In genomic region chr12:74293624-74294023, GRCm38 (mm10) we compare ENCODE assay signal across 9 mouse cellular contexts. TPM values are rescaled to one million over a fixed set of nuclear protein-coding genes. Genes with fewer than 3 reads are reported as not detected.
A peak's percentile ranks its signal among the peaks of the same experiment; 100 is the strongest.
DNase-seq lines count a peak whose midpoint lies in the region; ATAC-seq and TF ChIP-seq lines count a peak whose summit lies in the region.
"Had no signal": no experiment of that assay in that cellular context is flagged by ENCODE, and none has a peak within 500 bp of the region (broad histone marks: within the 10 kb centered on the region; RNA-seq: fewer than 3 reads in every experiment).

No protein-coding gene starts in this region.

- H3K9ac ChIP-seq in kidney, embryonic 14.5 days (ENCODE audit: low read depth, low read length) = no peak overlapping the region
- H3K9ac ChIP-seq in ES-E14 (ENCODE audit: insufficient read depth, low read depth, low read length, poor library complexity, severe bottlenecking) = no peak overlapping the region
- no peak overlapping the region for H3K9ac ChIP-seq in forebrain, embryonic 11.5 days (ENCODE audit: low read length)
- H3K9ac ChIP-seq in lung, postnatal 0 days (replicated peaks; ENCODE audit: low read depth) = no peak overlapping the region
- H3K9ac ChIP-seq: liver, embryonic 13.5 days had no signal

- H3K27ac ChIP-seq in kidney, embryonic 14.5 days (ENCODE audit: low read depth, low read length) = no peak overlapping the region
- H3K27ac ChIP-seq in ES-E14 (ENCODE audit: insufficient read depth, low read depth, low read length, poor library complexity, severe bottlenecking) = no peak overlapping the region
- no peak overlapping the region for H3K27ac ChIP-seq in forebrain, embryonic 11.5 days (ENCODE audit: low read depth, low read length)
- H3K27ac ChIP-seq in lung, postnatal 0 days (ENCODE audit: low read length) = no peak overlapping the region
- H3K27ac ChIP-seq: liver, embryonic 13.5 days had no signal

- no peak overlapping the region for H3K4me2 ChIP-seq in kidney, embryonic 14.5 days (replicated peaks; ENCODE audit: low read depth, low read length)
- no peak overlapping the region for H3K4me2 ChIP-seq in forebrain, embryonic 11.5 days (ENCODE audit: low read depth, low read length, severe bottlenecking)
- no peak overlapping the region for H3K4me2 ChIP-seq in lung, postnatal 0 days (replicated peaks; ENCODE audit: low read depth, low read length)
- H3K4me2 ChIP-seq: liver, embryonic 13.5 days had no signal

- TF ChIP-seq EP300 in lung, postnatal 0 days (IDR thresholded peaks at IDR 0.05) = no peak

- peak; percentile 35 for DNase-seq in kidney, adult 9 months
- no peak for DNase-seq in ES-E14 (ENCODE audit: low read depth, low spot score)
- peak; percentile 47 for DNase-seq in adipocyte (ENCODE audit: low spot score)
- peak; percentile 62 for DNase-seq in forebrain, embryonic 11.5 days (ENCODE audit: low spot score)
- peak; percentile 63 for DNase-seq in lung, postnatal 0 days (ENCODE audit: low spot score)
- DNase-seq in spleen, postnatal 14 days (ENCODE audit: low spot score in 2 of 2) = no peak
- DNase-seq: liver, embryonic 13.5 days had no signal

- in situ Hi-C loops in ES-E14 (cut with MboI; ENCODE audit: low sequenced_read_pairs in 2 of 2, unreplicated experiment in 2 of 2) = loop anchor here (10.0 to 25.0 kb wide), 2 partner anchors 579 to 581 kb away; no protein-coding TSS in a partner anchor

- H3K4me3 ChIP-seq in kidney, embryonic 14.5 days (ENCODE audit: low read length) = no peak overlapping the region
- H3K4me3 ChIP-seq in ES-E14 (ENCODE audit: insufficient read depth in 1 of 2, low read depth in 1 of 2, low read length in 2 of 2, poor library complexity in 1 of 2, severe bottlenecking in 1 of 2) = no peak overlapping the region
- no peak overlapping the region for H3K4me3 ChIP-seq in forebrain, embryonic 11.5 days (ENCODE audit: low read depth, low read length)
- no peak overlapping the region for H3K4me3 ChIP-seq in lung, postnatal 0 days (ENCODE audit: low read depth, low read length)
- H3K4me3 ChIP-seq: erythroblast, embryonic 14.5 days; liver, embryonic 13.5 days had no signal

- H3K9me3 ChIP-seq in kidney, embryonic 14.5 days (ENCODE audit: control insufficient read depth, low read length) = no peaks in the 10 kb centered on the region
- H3K9me3 ChIP-seq in ES-E14 (ENCODE audit: control insufficient read depth, insufficient read depth, low read depth, low read length) = no peaks in the 10 kb centered on the region
- H3K9me3 ChIP-seq in forebrain, embryonic 11.5 days (ENCODE audit: control insufficient read depth, low read length) = no peaks in the 10 kb centered on the region
- H3K9me3 ChIP-seq in lung, postnatal 0 days (ENCODE audit: low read length) = no peaks in the 10 kb centered on the region
- H3K9me3 ChIP-seq: liver, embryonic 13.5 days had no signal

- WGBS in kidney, embryonic 14.5 days = 4% methylated on average over 4 of the region's 4 CpGs
- 9% methylated on average over 4 of the region's 4 CpGs for WGBS in forebrain, embryonic 11.5 days
- 5% methylated on average over 4 of the region's 4 CpGs for WGBS in lung, postnatal 0 days

- H3K4me1 ChIP-seq in kidney, embryonic 14.5 days (ENCODE audit: control insufficient read depth, insufficient read depth, low read length) = no peaks in the 10 kb centered on the region
- no peaks in the 10 kb centered on the region for H3K4me1 ChIP-seq in ES-E14 (ENCODE audit: control insufficient read depth in 2 of 2, insufficient read depth in 2 of 2, low read length in 2 of 2, poor library complexity in 1 of 2)
- 0 out of 2 replicates have a peak, but pooled peaks cover 3% of the 10 kb centered on the region for H3K4me1 ChIP-seq in forebrain, embryonic 11.5 days (replicated peaks; ENCODE audit: control insufficient read depth, insufficient read depth, low read length)
- no peaks in the 10 kb centered on the region for H3K4me1 ChIP-seq in lung, postnatal 0 days (ENCODE audit: insufficient read depth, low read depth, low read length)
- H3K4me1 ChIP-seq: liver, embryonic 13.5 days had no signal

- H3K36me3 ChIP-seq in kidney, embryonic 14.5 days (ENCODE audit: control insufficient read depth, insufficient read depth, low read length) = no peaks in the 10 kb centered on the region
- no peaks in the 10 kb centered on the region for H3K36me3 ChIP-seq in ES-E14 (ENCODE audit: control insufficient read depth, insufficient read depth, low read length, poor library complexity, severe bottlenecking)
- H3K36me3 ChIP-seq in forebrain, embryonic 11.5 days (ENCODE audit: control insufficient read depth, insufficient read depth, low read length) = no peaks in the 10 kb centered on the region
- no peaks in the 10 kb centered on the region for H3K36me3 ChIP-seq in lung, postnatal 0 days (ENCODE audit: insufficient read depth, low read length)
- H3K36me3 ChIP-seq: liver, embryonic 13.5 days had no signal

- H3K27me3 ChIP-seq in kidney, embryonic 14.5 days (ENCODE audit: control insufficient read depth, insufficient read depth, low read length) = peaks cover 4% of the 10 kb centered on the region; the same call in 1 of the 2 replicates
- no peaks in the 10 kb centered on the region for H3K27me3 ChIP-seq in forebrain, embryonic 11.5 days (ENCODE audit: control insufficient read depth, insufficient read depth, low read length)
- H3K27me3 ChIP-seq in lung, postnatal 0 days (replicated peaks; ENCODE audit: insufficient read depth, low read length) = no peaks in the 10 kb centered on the region
- H3K27me3 ChIP-seq: liver, embryonic 13.5 days had no signal

- peak; percentile 76 for TF ChIP-seq CTCF in lung, postnatal 0 days (IDR thresholded peaks at IDR 0.05)

- no peak for ATAC-seq in kidney, embryonic 14.5 days (ENCODE audit: low FRiP score, low TSS enrichment)
- no peak for ATAC-seq in forebrain, embryonic 11.5 days (replicated peaks; ENCODE audit: low FRiP score)
- no peak for ATAC-seq in lung, postnatal 0 days

TF ChIP-seq in ES-E14, 5 proteins besides CTCF, POLR2A, EP300 and RAD21:
- TF ChIP-seq ZNF384 (IDR thresholded peaks at IDR 0.05; ENCODE audit: low read depth, low read length) = no peak
- TF ChIP-seq ZC3H11A (IDR thresholded peaks at IDR 0.05; ENCODE audit: borderline replicate concordance, low read depth, low read length) = peak; percentile 66; the same call in 1 of the 2 replicates
- TF ChIP-seq HCFC1 (IDR thresholded peaks at IDR 0.05; ENCODE audit: borderline replicate concordance, insufficient read depth, low read length) = no peak
- TF ChIP-seq CHD2 (IDR thresholded peaks at IDR 0.05; ENCODE audit: low read depth, low read length) = no peak
- TF ChIP-seq MAFK (IDR thresholded peaks at IDR 0.05; ENCODE audit: insufficient read depth, low read depth, low read length) = no peak

RNA-seq across cellular contexts. Expression of gene Gm11042, which starts 22.6 kb away (rescaled TPM):
- not detected in 2 replicates for polyA plus RNA-seq in kidney, embryonic 14.5 days (2014; fragmentation: Nextera tagmentation; extraction: Ambion mirVana)
- total RNA-seq in ES-E14 (2012; rRNA removed) = not detected in 2 replicates
- not detected in 2 replicates for polyA plus RNA-seq in forebrain, embryonic 11.5 days (2014; fragmentation: Nextera tagmentation; extraction: Ambion mirVana)
- polyA plus RNA-seq in lung, postnatal 0 days (2015; fragmentation: Nextera tagmentation; extraction: Ambion mirVana) = not detected in 2 replicates
- polyA plus RNA-seq: erythroblast, embryonic 14.5 days; liver, embryonic 13.5 days had no signal

Comparison
In these comparisons a context has a peak if more than half of its experiments do, and no peak if none do; other contexts are left out.
1. DNase-seq: peak in kidney, adult 9 months (single experiment), adipocyte (single experiment), forebrain, embryonic 11.5 days (single experiment) and lung, postnatal 0 days (single experiment); none in ES-E14 (single experiment) and spleen, postnatal 14 days (0 of 2).